Mouse (Mus musculus) right cerebral cortex, postnatal 36 days (tissue): ENCODE results near the gene Pah.

Source experiments
- DNase-seq, 2 experiments: peaks; one replicate each; pipeline ENCODE4 v3.0.0; 2022; ENCODE audit warnings: low spot score in 2 of 2, mixed read lengths in 1 of 2

Gene Pah

DNA sequence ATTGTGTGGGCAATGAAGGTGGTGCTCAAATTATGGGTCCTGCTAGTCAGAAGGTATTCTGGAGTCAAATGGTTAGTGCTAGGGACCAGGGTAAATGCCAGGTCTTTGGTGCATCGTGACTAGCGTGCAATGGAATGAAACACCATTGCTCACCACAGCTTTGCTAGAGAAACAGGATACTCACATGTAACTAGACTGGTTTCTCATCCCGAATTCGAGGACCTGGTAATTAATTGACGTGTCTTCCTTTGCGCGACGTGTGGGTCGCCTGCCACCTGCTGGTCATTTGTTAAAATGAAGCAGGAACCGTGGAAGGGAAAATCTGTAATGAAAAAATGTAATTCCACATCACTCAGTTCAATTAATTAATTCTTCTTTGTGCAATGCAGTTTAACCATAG lies 17.6 kb upstream of the Pah start:
- DNase-seq = no peak

DNA sequence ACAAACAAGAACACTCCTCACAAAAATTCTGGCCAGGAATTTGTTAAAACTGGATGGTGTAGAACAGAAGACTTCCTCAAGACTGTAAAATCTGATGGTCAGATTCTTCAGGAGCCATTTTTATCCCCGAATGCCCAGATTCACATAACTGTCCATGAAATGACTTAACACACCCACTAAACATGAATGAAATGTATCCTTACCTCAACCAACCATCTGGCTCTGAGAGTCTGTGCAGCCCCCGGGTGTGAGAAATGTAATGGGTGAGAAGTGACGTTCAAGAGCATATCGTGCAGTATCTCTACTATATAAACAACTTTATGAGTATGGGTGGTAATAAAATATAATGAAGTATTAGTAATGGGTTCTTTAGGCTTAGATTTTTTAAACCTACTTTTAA lies 13.0 kb upstream of the Pah start:
- no peak for DNase-seq

DNA sequence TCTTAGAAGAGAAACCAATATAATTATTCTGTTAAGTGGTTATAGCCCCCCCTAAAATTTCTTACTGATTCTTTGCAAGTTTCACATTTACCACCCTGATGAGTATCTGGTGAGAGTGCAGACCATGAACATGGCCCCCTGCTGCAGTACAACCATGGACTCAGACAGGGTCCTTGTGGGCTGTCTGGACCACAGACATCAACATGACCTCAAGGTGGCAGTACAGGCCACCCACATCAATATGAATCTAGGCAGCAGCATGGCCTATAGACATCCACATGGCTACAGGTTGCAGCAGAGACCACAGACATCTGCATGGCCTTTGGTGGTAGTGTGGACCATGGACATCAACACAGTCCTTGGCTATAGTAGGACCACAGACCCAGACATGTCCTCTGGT lies 8.5 kb upstream of the Pah start:
- no peak for DNase-seq

DNA sequence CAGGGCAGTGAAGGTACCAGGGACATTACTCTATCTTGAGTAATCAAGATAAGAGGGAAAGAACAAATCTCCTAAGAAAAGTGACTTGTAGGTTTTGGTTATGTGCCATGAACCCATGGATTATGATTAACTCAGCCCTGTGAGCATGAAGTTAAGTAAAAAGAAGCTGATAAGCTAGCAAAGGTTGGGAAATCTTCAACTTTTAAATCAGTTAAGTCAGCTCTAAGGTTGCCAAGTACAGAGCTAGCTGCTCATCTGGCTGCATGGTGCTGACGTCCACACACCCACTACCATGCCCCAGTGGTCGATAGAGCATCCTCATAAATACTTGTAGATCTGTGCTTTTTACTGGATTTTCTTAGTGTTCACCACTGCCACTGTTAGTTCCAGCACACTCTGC lies 3.0 kb upstream of the Pah start:
- DNase-seq = no peak

DNA sequence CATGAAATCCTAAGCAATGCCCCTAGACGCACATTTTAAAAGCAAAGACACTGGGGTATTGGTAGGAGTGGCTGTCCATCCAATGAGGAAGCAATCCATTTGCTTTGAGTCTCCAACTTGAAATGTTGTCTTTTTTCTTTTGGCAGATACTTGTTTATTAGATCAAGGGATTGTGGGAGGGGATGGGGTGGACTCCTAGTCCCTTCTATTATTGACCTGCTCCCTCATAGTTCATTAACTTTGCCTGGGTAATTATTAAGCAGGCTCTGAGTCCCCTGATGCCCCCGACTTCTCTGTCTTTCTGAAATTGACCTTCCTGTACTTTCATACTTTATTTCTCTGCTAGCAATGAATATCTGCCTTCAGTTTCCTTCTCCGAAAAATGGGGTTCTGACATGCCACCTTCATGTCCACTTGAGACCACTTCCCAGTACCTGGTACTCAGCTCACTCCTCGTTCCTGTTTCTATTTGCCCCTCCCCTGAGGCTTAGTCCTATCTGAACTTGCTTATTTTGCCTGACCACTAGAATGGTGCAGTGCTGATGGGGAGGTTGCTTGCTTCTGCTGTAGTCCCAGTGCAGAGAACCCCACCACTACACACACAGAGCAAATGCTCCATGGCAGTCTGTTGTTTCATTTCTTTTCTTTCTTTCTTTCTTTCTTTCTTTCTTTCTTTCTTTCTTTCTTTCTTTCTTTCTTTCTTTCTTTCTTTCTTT lies 1.0 kb upstream of the Pah start:
- DNase-seq = no peak

DNA sequence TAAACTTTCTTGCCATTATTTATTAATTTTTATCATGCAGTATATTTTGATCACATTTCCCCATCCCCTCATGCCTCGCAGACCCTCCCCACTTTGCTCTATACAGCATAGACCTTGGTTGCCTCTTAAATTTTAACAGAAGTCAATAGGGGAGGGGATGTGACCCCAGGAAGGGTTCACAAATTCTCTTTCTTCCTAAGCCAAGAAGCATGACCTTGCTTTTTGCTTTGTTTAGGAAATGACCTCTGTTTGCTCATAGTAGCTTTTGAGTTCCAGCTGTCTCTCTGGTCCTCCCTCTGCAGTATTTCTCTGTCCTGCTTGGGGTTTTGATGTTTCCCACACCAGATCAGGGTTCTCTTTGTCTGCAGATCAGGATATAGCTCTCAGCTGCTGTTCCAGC lies 12.6 kb downstream of the Pah start:
- no peak for DNase-seq

DNA sequence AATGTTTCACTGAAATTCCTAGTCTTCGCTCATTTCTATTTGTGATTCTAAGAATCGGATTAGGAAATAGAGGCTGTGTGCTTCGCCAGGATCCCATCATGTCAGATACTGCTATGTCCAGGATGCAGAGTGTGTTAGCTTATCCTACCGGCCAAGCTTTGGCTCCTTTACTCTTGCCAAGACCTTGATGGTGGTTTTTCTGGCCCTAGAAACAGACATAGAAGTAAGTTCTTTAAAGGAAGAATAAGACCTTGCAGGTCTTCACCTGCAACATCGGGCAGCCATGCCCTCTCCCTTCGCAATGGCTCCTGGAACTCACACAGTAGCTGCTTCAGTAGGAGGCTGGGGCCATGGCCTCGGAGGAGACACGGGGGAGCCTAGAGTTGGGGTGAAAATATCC lies 24.2 kb downstream of the Pah start:
- no peak for DNase-seq

DNA sequence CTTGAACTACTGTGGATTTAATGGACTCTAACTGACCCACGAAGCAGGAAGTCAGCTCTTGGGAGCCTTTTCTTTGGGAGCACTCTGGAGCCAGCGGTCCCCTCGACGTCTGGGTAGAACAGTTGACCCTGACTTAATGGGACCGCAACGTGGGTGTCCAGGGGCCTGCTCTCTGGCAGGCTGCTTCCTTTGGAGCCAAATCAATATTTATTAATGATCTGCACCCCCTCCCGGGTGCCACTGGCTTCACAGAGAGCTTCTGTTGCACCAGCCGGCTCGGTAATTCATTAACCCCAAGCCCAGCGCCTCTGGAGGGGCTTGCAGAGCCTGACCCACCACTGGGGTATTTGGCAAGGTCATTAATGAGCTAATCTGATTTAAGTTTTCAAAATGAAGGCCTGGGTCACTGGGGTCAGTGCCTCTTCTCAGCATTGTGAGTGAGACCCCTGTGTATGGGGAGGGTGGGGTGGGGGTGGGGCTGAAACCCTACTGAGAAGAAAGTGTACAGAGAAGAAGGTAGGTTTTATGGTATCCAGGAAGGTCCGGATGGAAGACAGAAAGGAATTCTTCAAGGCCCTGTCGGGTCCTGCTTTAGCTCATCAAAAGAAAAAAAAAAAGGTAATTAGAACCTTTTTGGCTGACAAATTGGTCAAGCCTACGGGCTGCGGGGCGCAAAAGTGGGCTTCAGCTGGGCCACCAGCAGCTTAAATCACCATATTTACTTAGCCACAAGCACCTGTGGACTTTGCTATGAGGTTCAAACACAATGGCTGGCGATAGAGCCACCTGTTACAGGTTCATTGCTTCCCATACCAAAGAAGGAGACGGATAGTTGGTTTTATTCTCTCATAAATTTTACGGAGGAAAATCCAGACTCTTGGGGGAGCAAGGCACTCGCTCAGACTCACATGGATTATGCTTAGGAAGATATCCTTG lies 25.0 kb downstream of the Pah start:
- DNase-seq = no peak

DNA sequence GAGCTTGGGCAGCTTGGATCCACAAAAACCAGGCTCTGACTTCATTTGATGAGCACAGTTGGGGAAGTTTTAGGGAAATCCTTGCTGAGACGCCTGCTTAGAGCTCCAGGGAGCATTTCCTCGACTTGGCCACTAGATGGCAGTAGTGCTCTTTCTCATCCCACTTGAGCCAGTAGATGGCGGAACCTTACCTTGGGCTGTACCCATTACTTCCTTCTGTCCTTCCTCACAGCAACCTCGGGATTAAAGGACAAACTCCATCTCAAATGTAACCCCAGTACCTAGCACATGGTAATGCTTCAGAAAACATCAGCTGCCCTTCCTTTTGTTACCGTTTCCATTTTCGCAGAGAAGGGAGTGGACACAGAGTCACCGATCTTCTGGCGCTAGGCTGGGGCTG lies 31.1 kb downstream of the Pah start:
- peak in 1 of 2 experiments; percentile 14 for DNase-seq

DNA sequence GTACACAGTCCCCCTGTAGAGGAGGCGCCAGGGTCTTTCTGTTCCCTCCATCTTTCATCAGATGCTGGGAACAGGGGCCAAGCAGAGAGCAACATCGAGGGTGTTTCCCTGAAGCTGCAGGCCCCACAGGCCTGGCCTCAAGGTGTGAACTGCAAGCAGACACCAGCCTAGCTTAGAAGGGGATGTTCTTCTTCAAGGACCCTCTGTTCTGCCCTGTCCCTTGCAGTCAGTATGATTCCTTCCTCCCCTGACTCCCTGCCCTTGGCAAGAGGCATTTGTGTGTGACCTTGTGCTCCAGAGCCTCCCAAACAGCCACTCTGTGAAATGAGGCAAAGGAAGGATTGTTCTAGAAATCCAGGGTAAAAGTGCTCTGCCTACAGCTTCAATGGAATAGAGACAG lies 34.8 kb downstream of the Pah start:
- no peak for DNase-seq

DNA sequence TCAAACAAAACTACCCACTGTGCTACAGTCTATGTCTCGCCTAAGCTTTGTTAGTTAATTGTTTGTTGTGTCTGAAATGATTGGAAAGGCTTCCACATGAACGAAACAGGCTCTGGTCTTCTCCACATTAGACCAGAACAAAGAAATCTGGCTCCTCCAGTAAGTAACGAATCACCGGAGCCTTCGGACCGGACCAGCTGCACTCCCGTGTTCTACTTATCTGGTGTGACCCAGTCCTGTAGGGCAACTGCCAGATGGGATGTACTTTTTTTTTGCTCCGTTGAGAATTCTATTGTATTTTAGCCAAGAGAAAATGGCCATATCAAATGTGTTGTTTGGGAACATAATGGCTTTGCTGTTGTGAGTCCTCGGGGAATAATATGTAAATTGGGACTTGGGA lies 42.2 kb downstream of the Pah start:
- DNase-seq = no peak

DNA sequence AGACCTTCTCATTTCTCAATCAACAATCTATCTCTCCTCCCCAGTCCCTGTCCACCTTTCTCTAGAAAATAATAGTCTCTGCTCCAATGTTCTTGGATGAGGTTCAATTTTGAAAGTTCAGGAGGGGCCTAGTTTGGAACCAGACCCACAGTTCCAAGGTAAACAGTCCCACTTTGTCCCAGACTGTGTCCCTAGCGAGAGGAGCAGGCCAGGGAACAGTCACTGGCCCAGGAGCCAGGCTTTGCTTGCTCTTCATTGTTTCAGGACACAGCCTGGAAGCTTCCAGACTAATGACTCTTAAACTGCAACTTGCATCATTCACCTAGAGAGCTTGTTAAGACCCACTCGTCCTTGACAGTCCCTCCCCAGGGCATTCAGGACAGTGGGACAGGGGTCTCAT lies 44.1 kb downstream of the Pah start:
- DNase-seq = no peak

DNA sequence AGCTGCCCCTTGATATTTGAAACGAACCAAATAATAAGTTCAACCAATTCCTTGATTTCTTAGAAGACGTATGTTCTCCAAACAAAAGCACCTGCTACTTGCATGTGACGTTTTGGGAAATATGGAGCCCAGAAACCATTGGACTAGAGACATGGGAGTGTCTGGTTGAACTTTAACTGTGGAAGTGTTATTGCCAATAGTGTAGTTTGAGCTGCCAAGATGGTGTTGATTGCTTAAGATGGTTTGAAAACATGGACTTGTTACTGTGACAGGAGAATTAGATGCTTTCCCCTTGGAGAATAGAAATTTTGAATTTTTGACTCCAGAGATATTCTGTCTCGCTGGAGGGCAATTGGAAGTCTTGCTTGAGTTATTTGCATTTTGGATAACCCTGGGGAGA lies 50.9 kb downstream of the Pah start:
- DNase-seq = no peak

DNA sequence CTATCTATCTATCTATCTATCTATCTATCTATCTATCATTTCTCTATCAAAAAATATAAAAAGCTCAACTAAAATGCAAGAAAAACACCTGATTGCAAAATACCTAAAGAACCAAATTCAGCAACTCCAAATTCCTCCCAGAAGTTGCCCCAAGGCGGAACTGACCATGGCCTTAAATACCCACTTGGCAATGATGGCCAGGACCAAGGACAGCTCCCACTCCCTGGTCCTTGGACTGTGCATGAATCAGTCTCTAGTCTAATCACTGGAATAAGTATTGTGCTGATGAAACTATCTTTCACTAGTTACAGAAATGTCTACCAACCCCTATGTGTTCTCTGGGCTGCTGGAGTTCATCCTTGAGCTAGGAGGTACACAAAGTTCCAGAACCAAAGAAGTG lies 65.1 kb downstream of the Pah start:
- no peak for DNase-seq

DNA sequence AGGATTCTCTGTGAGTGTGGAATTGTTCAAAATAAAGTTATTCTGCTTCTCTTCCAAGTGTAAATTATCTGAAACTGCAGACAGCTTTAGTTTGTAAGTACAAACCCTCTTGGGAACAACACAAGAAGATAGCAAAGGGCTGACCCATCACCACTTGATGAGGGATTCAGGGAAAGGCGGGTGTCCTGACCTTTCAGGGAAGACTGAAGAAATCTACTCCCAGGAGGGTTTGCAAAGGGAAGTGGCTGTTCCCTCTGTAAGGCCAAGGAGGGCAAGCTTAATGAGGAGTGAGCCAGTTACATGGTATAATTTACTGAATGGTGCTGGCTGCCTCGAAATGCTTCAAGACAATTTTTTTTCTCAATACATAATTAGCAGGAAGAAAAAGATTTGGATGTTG lies 72.3 kb downstream of the Pah start:
- no peak for DNase-seq

DNA sequence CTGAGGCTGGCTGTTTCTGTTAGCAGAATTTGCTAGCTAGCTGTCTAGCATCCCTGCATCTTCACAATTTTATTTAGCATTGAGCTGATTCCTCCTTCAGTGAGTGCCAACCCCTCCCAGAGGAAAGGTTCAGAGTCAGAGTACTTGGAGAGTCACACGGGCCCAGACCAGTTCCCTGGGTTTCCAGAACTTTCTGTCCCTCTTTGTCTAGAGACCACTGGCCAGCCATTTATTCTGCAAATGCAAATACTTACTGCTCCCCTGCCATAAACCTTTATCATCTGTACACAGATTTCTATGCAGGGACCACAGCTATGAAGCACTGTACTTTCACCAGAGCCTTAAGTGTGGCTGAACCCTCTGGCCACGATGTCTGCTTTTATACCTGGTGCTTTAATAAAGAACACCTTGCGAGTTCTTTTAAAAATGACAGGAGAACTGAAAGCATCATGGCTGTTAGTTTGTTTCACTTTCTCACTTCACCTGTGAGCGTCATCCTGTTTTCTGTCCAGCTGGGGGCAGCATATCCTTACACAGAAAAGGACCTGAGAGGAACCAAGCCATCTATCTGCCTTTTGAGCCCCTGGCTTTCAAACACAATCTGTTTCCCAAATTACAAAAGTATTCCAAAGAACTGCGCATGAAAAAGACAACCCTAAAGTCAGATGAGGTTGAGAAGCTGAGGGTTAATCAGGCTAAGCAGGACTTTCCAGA lies 74.9 kb downstream of the Pah start:
- DNase-seq = peak; percentile 7 to 10

DNA sequence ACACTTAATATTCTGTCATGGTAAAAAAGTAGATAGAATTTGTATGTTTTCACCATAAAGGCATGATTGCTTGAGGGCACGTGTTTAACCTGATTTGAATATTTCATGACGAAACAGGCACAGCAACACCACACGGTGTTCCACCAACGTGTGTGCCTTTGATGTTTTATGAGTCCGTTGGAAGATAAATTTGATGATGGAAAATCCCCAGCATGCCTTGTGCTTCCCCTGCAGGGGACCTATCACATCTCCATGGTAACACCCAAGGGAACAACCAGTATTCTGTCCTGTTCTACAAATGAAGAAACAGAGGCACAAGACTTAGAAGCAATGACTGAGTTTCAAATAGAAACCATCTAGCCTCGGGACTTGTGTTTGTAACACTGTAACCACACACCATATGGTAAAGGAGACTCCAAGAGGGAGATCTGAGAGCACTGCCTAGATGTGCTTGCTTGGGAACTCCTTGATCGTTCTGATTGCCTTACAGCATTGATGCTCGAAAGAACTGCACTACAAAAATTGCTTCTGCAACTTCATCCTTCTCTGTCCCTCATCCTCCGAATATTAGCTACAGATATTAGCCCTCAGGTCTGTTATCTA lies 75.6 kb downstream of the Pah start:
- DNase-seq = peak; percentile 3 to 25

DNA sequence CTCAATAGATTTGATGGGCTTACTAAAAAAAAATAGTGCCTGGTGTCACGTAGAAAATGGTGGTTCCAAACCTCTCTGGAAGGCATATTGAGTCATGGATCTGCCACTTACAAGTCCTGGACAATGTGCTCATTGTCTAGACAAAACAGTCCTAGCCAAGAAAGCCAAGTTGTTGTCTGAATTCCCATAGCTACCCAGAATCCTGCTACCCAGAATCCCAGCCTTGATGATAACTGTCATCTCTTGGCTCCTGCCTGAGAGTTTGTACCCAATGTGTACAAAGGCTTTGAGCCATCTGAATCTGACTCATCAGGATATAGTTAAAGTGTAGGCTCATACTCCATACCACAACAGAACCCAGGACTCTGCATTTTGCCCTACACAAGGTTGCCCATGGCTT lies 80.6 kb downstream of the Pah start:
- DNase-seq = no peak

DNA sequence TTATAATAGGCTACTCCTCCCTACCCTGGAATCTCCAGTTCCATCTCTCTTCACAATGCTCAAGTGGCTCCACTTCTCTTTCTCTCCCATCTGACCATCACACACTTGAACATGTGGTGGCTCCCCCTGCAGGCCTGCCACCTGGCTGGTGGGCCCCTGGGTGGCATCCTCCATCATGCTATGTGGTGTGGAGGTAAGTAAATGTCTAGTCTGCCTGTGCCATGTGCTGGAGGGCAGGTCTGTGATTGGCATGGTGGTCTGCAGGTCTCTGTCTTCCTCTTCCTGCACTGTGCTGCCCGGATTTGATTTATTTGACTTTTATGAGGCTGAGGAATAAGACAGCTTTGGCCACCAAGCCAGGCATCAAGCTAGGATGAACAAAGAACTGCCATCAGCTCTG lies 103.6 kb downstream of the Pah start:
- no peak for DNase-seq
